8 mouse cellular contexts compared by ENCODE assay signal in the genomic region with DNA sequence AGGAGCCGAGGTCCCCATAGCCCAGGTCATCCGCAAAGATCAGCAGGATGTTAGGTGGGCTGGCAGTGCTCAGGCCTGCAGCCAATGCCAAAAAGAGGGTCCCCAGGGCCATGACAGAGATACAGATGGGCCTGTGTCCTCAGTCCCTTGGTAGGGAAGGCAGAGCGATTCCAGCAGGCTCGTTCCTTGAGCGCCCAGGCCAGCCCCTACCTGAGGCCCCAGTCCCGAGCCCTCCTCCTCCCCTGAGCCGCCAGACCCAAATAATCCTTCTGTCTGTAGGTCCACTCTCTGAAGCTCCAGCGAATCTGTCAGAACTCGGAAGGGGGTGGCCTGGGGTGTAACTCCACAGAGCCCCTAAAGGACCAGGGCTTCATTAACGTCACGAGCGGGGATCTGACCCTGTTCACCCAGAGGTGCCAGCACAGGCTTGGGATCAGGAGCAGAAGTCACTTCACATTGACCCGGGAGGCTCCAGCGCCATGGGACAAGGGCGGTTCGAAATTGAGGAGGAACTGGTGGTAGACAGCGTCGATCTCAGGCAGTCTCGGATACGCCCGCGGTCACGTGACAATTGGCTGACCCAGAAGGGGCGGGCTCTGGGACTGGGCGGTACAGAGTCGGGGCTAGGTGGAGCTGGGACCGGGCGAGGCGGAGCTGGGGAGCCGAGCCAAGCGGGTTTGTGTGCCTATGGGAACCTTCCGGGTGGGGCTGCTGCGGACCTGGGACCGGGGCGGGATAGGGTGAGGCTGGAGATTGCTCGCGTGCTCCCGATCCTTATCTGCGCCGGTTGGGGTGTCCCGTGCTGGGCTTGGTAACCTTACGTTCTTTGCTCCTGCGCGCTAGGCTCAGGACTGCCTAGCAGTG. TPM values are rescaled to one million over a fixed set of nuclear protein-coding genes. Genes with fewer than 3 reads are reported as not detected.
DNase-seq lines count a peak whose midpoint lies in the region; ATAC-seq and TF ChIP-seq lines count a peak whose summit lies in the region.

No protein-coding gene starts in this region.

- no peak for TF ChIP-seq CTCF in C2C12 (IDR thresholded peaks at IDR 0.05; ENCODE audit: control insufficient read depth, insufficient read depth, insufficient read length)

- no peaks in the 10 kb centered on the region for H3K36me3 ChIP-seq in C2C12 (ENCODE audit: control insufficient read depth, insufficient read depth)
- H3K36me3 ChIP-seq in heart, embryonic 12.5 days, result no peaks in the 10 kb centered on the region
- H3K36me3 ChIP-seq in liver, embryonic 12.5 days, result peaks cover 5% of the 10 kb centered on the region; the same call in 1 of the 2 replicates
- no peaks in the 10 kb centered on the region for H3K36me3 ChIP-seq in stomach, embryonic 15.5 days

- peak overlapping the region; percentile 92 for H3K4me2 ChIP-seq in heart, embryonic 12.5 days
- peak overlapping the region; percentile 83 for H3K4me2 ChIP-seq in liver, embryonic 12.5 days
- peak overlapping the region; percentile 91 for H3K4me2 ChIP-seq in stomach, embryonic 15.5 days

- peak overlapping the region; percentile 73 for H3K27ac ChIP-seq in heart, embryonic 12.5 days (ENCODE audit: poor library complexity, severe bottlenecking)
- peak overlapping the region; percentile 59; the same call in 1 of the 2 replicates for H3K27ac ChIP-seq in liver, embryonic 12.5 days
- peak overlapping the region; percentile 80 for H3K27ac ChIP-seq in stomach, embryonic 15.5 days

- H3K4me3 ChIP-seq in C2C12 (ENCODE audit: insufficient read depth, poor library complexity, severe bottlenecking), result peak overlapping the region; percentile 45
- peak overlapping the region; percentile 72 for H3K4me3 ChIP-seq in heart, embryonic 12.5 days
- peak overlapping the region; percentile 62 for H3K4me3 ChIP-seq in liver, embryonic 12.5 days
- H3K4me3 ChIP-seq in stomach, embryonic 15.5 days (replicated peaks), result peak overlapping the region; percentile 60

- peak overlapping the region; percentile 76 for H3K9ac ChIP-seq in heart, embryonic 12.5 days
- peak overlapping the region; percentile 67 for H3K9ac ChIP-seq in liver, embryonic 12.5 days
- H3K9ac ChIP-seq in stomach, embryonic 15.5 days, result peak overlapping the region; percentile 52; the same call in 1 of the 2 replicates

- no peaks in the 10 kb centered on the region for H3K79me2 ChIP-seq in C2C12 (ENCODE audit: control insufficient read depth, insufficient read depth)

- H3K9me3 ChIP-seq in heart, embryonic 12.5 days (replicated peaks), result no peaks in the 10 kb centered on the region
- no peaks in the 10 kb centered on the region for H3K9me3 ChIP-seq in liver, embryonic 12.5 days (replicated peaks)
- no peaks in the 10 kb centered on the region for H3K9me3 ChIP-seq in stomach, embryonic 15.5 days

- peak overlapping the region; percentile 56 for H3ac ChIP-seq in C2C12 (ENCODE audit: control insufficient read depth, insufficient read length, low read depth)

- peak; percentile 97 for ATAC-seq in erythroid progenitor cell, adult 5-6 weeks (replicated peaks; ENCODE audit: low FRiP score, poor library complexity, severe bottlenecking)
- ATAC-seq in heart, embryonic 12.5 days (ENCODE audit: insufficient number of reproducible peaks, low FRiP score), result peak; percentile 95
- peak; percentile 98 for ATAC-seq in liver, embryonic 12.5 days
- ATAC-seq in stomach, embryonic 15.5 days (ENCODE audit: insufficient read depth, low FRiP score, low read depth), result peak; percentile 97

- H3K4me1 ChIP-seq in heart, embryonic 12.5 days (replicated peaks), result peaks cover 26% of the 10 kb centered on the region
- peaks cover 31% of the 10 kb centered on the region for H3K4me1 ChIP-seq in liver, embryonic 12.5 days
- peaks cover 10% of the 10 kb centered on the region for H3K4me1 ChIP-seq in stomach, embryonic 15.5 days

- H3K79me3 ChIP-seq in C2C12 (ENCODE audit: low read depth), result no peaks in the 10 kb centered on the region

- no peaks in the 10 kb centered on the region for H3K27me3 ChIP-seq in C2C12 (ENCODE audit: control insufficient read depth, insufficient read depth, insufficient read length)
- no peaks in the 10 kb centered on the region for H3K27me3 ChIP-seq in heart, embryonic 12.5 days (replicated peaks)
- H3K27me3 ChIP-seq in liver, embryonic 12.5 days (replicated peaks), result no peaks in the 10 kb centered on the region
- H3K27me3 ChIP-seq in stomach, embryonic 15.5 days (replicated peaks), result no peaks in the 10 kb centered on the region

- peak; percentile 80 for DNase-seq in brain, embryonic 18.5 days (ENCODE audit: low read depth, low spot score)
- DNase-seq in kidney, postnatal 10 days, result peak; percentile 95
- peak; percentile 81 to 86 for DNase-seq in natural killer cell, adult 2 months (ENCODE audit: low spot score in 2 of 2)

- WGBS in heart, embryonic 12.5 days, result 7% methylated on average over 44 of the region's 44 CpGs
- WGBS in liver, embryonic 12.5 days (ENCODE audit: insufficient replicate concordance), result 8% methylated on average over 44 of the region's 44 CpGs
- 10% methylated on average over 44 of the region's 44 CpGs for WGBS in stomach, embryonic 15.5 days

TF ChIP-seq in C2C12, 6 proteins besides CTCF, POLR2A, EP300 and RAD21:
- TF ChIP-seq MAX (IDR thresholded peaks at IDR 0.05) (peak; percentile 47), USF1 (IDR thresholded peaks at IDR 0.05; ENCODE audit: low read depth) (peak; percentile 98), FOSL1 (IDR thresholded peaks at IDR 0.05; ENCODE audit: insufficient read depth, low read length, poor library complexity, severe bottlenecking) (no peak), MYOD1 (IDR thresholded peaks at IDR 0.05; ENCODE audit: control insufficient read depth, insufficient read length, low read depth) (no peak)

RNA-seq across cellular contexts. Expression of a gene that starts 1.4 kb away (rescaled TPM):
- 22.3 TPM for polyA plus RNA-seq in C2C12 (2012; fragmentation: generic; extraction: Trizol)
- total RNA-seq in erythroid progenitor cell, adult 5-6 weeks (2015; ENCODE audit: low replicate concordance), result 2.5 and 2.9 TPM in 2 replicates
- total RNA-seq in erythroid progenitor cell, adult 5-6 weeks (2017; ENCODE audit: low replicate concordance), result 2.1 and 3.7 TPM in 2 replicates
- polyA plus RNA-seq in heart, embryonic 12.5 days (2016; fragmentation: Nextera tagmentation; extraction: Ambion mirVana), result 14.9 and 15.0 TPM in 2 replicates
- polyA plus RNA-seq in liver, embryonic 12.5 days (2016; fragmentation: Nextera tagmentation; extraction: Ambion mirVana), result 6.6 and 7.0 TPM in 2 replicates
- 18.8 TPM in 2 replicates for polyA plus RNA-seq in stomach, embryonic 15.5 days (2015; fragmentation: Nextera tagmentation; extraction: Ambion mirVana)

RNA-seq across cellular contexts. Expression of a gene that starts 22.1 kb away (rescaled TPM):
- not detected for polyA plus RNA-seq in C2C12 (2012; fragmentation: generic; extraction: Trizol)
- not detected in 2 replicates for total RNA-seq in erythroid progenitor cell, adult 5-6 weeks (2015; ENCODE audit: low replicate concordance)
- not detected in 2 replicates for total RNA-seq in erythroid progenitor cell, adult 5-6 weeks (2017; ENCODE audit: low replicate concordance)
- 0.36 and 0.49 TPM in 2 replicates for polyA plus RNA-seq in heart, embryonic 12.5 days (2016; fragmentation: Nextera tagmentation; extraction: Ambion mirVana)
- polyA plus RNA-seq in liver, embryonic 12.5 days (2016; fragmentation: Nextera tagmentation; extraction: Ambion mirVana), result 0.05 and 0.13 TPM in 2 replicates
- 3.7 and 3.8 TPM in 2 replicates for polyA plus RNA-seq in stomach, embryonic 15.5 days (2015; fragmentation: Nextera tagmentation; extraction: Ambion mirVana)

RNA-seq across cellular contexts. Expression of a gene that starts 23.6 kb away (rescaled TPM):
- polyA plus RNA-seq in C2C12 (2012; fragmentation: generic; extraction: Trizol), result 4.0 TPM
- 0.72 TPM in 1 of 2 replicates, not detected in the other for total RNA-seq in erythroid progenitor cell, adult 5-6 weeks (2015; ENCODE audit: low replicate concordance)
- total RNA-seq in erythroid progenitor cell, adult 5-6 weeks (2017; ENCODE audit: low replicate concordance), result 0.39 and 0.61 TPM in 2 replicates
- 2.9 and 3.0 TPM in 2 replicates for polyA plus RNA-seq in heart, embryonic 12.5 days (2016; fragmentation: Nextera tagmentation; extraction: Ambion mirVana)
- polyA plus RNA-seq in liver, embryonic 12.5 days (2016; fragmentation: Nextera tagmentation; extraction: Ambion mirVana), result 0.81 and 1.4 TPM in 2 replicates
- 1.7 and 1.9 TPM in 2 replicates for polyA plus RNA-seq in stomach, embryonic 15.5 days (2015; fragmentation: Nextera tagmentation; extraction: Ambion mirVana)

RNA-seq across cellular contexts. Expression of a gene that starts 46.1 kb away (rescaled TPM):
- 47.1 TPM for polyA plus RNA-seq in C2C12 (2012; fragmentation: generic; extraction: Trizol)
- total RNA-seq in erythroid progenitor cell, adult 5-6 weeks (2015; ENCODE audit: low replicate concordance), result 101 and 115 TPM in 2 replicates
- 44.9 and 46.9 TPM in 2 replicates for total RNA-seq in erythroid progenitor cell, adult 5-6 weeks (2017; ENCODE audit: low replicate concordance)
- 59.6 and 67.0 TPM in 2 replicates for polyA plus RNA-seq in heart, embryonic 12.5 days (2016; fragmentation: Nextera tagmentation; extraction: Ambion mirVana)
- 29.0 and 30.4 TPM in 2 replicates for polyA plus RNA-seq in liver, embryonic 12.5 days (2016; fragmentation: Nextera tagmentation; extraction: Ambion mirVana)
- polyA plus RNA-seq in stomach, embryonic 15.5 days (2015; fragmentation: Nextera tagmentation; extraction: Ambion mirVana), result 51.3 and 55.5 TPM in 2 replicates

RNA-seq across cellular contexts. Expression of a gene that starts 46.3 kb away (rescaled TPM):
- polyA plus RNA-seq in C2C12 (2012; fragmentation: generic; extraction: Trizol), result 0.06 TPM
- total RNA-seq in erythroid progenitor cell, adult 5-6 weeks (2015; ENCODE audit: low replicate concordance), result 3.4 TPM in 1 of 2 replicates, not detected in the other
- total RNA-seq in erythroid progenitor cell, adult 5-6 weeks (2017; ENCODE audit: low replicate concordance), result 0.51 TPM in 1 of 2 replicates, not detected in the other
- 0.59 and 0.68 TPM in 2 replicates for polyA plus RNA-seq in heart, embryonic 12.5 days (2016; fragmentation: Nextera tagmentation; extraction: Ambion mirVana)
- not detected in 2 replicates for polyA plus RNA-seq in liver, embryonic 12.5 days (2016; fragmentation: Nextera tagmentation; extraction: Ambion mirVana)
- not detected in 2 replicates for polyA plus RNA-seq in stomach, embryonic 15.5 days (2015; fragmentation: Nextera tagmentation; extraction: Ambion mirVana)

Comparison
In these comparisons a context has a peak if more than half of its experiments do, and no peak if none do; other contexts are left out.
1. Peak in every context shown above with its lines: DNase-seq, ATAC-seq, H3K4me3 ChIP-seq and H3K27ac ChIP-seq.